Comparison of ENCODE assay signal across 2 mouse cellular contexts in the genomic region with DNA sequence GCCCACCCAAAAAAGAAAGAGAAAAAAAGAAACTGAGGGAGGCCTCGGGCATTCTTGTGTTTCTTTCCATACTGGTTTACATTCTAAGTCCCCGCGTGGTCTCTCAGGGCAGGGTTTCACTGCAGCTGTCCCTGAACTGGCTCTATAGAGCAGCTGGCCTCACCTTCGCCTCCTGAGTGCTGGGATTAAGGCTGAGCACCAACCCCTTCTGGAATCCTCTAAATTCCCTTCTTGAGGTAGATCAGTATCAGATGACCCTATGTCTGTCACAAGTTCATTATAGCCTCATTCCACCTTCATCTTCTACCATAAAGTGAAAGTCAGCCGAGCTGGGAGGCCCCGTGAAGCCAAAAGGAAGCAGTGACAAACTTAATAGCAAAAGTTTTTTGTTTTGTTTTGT.
TF ChIP-seq lines count a peak whose summit lies in the region.

No protein-coding gene starts in this region.

TF ChIP-seq in CH12.LX, 34 proteins besides CTCF, POLR2A, EP300 and RAD21:
- TF ChIP-seq E2F4 (IDR thresholded peaks at IDR 0.05; ENCODE audit: insufficient replicate concordance, low read depth, low read length) (no peak), ZMIZ1 (IDR thresholded peaks at IDR 0.05; ENCODE audit: low read depth, low read length) (no peak), MAFK (IDR thresholded peaks at IDR 0.05; ENCODE audit: insufficient replicate concordance, low read length) (no peak), POLR2AphosphoS2 (IDR thresholded peaks at IDR 0.05; ENCODE audit: low read depth, low read length) (no peak), KAT2A (IDR thresholded peaks at IDR 0.05; ENCODE audit: insufficient replicate concordance, low read length) (no peak), PAX5 (IDR thresholded peaks at IDR 0.05; ENCODE audit: low read length) (no peak), TBP (conservative IDR thresholded peaks at IDR 0.05; ENCODE audit: low read depth, low read length) (no peak), UBTF (IDR thresholded peaks at IDR 0.05; ENCODE audit: low read depth, low read length) (no peak), GABPA (IDR thresholded peaks at IDR 0.05; ENCODE audit: insufficient replicate concordance, low read depth, low read length) (no peak), JUND (conservative IDR thresholded peaks at IDR 0.05; ENCODE audit: low read depth, low read length) (no peak), CHD2 (IDR thresholded peaks at IDR 0.05; ENCODE audit: low read length) (no peak), SMC3 (IDR thresholded peaks at IDR 0.05; ENCODE audit: low read depth, low read length) (no peak), MAX (IDR thresholded peaks at IDR 0.05; ENCODE audit: low read length) (no peak), MEF2A (IDR thresholded peaks at IDR 0.05; ENCODE audit: borderline replicate concordance, low read depth, low read length) (no peak), NELFE (IDR thresholded peaks at IDR 0.05; ENCODE audit: low read depth, low read length) (no peak)

TF ChIP-seq in MEL, 35 proteins besides CTCF, POLR2A, EP300 and RAD21:
- TF ChIP-seq GABPA (IDR thresholded peaks at IDR 0.05; ENCODE audit: low read depth, low read length) (no peak), HCFC1 (IDR thresholded peaks at IDR 0.05; ENCODE audit: low read depth, low read length) (no peak), ZC3H11A (IDR thresholded peaks at IDR 0.05; ENCODE audit: low read depth, low read length) (no peak), RCOR1 (IDR thresholded peaks at IDR 0.05; ENCODE audit: low read depth, low read length) (no peak), CHD1 (IDR thresholded peaks at IDR 0.05; ENCODE audit: low read depth, low read length) (no peak), POLR2AphosphoS5 (IDR thresholded peaks at IDR 0.05; ENCODE audit: borderline replicate concordance, low read depth, low read length) (no peak), POLR2AphosphoS2 (IDR thresholded peaks at IDR 0.05; ENCODE audit: low read length) (no peak), JUND (IDR thresholded peaks at IDR 0.05; ENCODE audit: low read depth, low read length) (no peak), SMC3 (IDR thresholded peaks at IDR 0.05; ENCODE audit: low read depth, low read length) (no peak), MYC (IDR thresholded peaks at IDR 0.05; ENCODE audit: low read depth, low read length) (no peak), USF1 (IDR thresholded peaks at IDR 0.05; ENCODE audit: low read depth, low read length) (no peak), NELFE (IDR thresholded peaks at IDR 0.05; ENCODE audit: low read depth, low read length) (no peak), MYB (IDR thresholded peaks at IDR 0.05; ENCODE audit: low read depth, low read length) (no peak), TCF12 (IDR thresholded peaks at IDR 0.05; ENCODE audit: low read depth, low read length) (no peak), ZKSCAN1 (IDR thresholded peaks at IDR 0.05; ENCODE audit: low read depth, low read length) (no peak)
